Mouse (Mus musculus) mature B cell (primary cell): ENCODE data around the gene Ctsa.

Experiments used
- in situ Hi-C: fragments of 300-500 bp; cut with MboI; formaldehyde crosslinking; loops from 2 replicates; pipeline ENCODE4 v1.14.3; 2019

The Ctsa gene

GRCm38 (mm10) chr2:164804533-164805331, 27.9 kb upstream of the Ctsa start, which contains the start of the genes Acot8 and Zswim3:
TSS of gene Acot8 (minus strand) at chr2:164804882.
TSS of gene Zswim3 (plus strand) at chr2:164805098.
- in situ Hi-C loops, result no loop called here

GRCm38 (mm10) chr2:164805332-164805718, 27.3 kb upstream of the Ctsa start:
- in situ Hi-C loops, result no loop called here

DNA sequence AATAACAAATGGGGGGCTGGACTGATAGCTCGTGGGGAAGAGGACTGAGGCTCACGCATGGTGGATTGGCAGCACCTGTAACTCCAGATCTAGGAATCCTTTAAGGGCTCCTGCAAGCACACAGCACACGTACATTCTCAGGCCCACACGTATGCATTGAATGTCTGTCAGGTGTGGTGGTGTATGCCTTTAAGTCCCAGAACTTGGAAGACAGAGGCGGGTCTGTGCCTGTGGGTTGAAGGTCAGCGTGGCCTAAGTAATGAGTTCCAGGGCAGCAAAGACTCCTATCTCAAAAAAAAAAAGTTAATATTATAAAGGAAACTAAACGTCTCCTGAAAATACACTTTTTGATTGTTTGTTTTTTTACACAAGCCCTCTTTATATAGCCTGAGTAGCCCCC, 26.1 kb upstream of the Ctsa start:
- in situ Hi-C loops, result no loop called here

DNA sequence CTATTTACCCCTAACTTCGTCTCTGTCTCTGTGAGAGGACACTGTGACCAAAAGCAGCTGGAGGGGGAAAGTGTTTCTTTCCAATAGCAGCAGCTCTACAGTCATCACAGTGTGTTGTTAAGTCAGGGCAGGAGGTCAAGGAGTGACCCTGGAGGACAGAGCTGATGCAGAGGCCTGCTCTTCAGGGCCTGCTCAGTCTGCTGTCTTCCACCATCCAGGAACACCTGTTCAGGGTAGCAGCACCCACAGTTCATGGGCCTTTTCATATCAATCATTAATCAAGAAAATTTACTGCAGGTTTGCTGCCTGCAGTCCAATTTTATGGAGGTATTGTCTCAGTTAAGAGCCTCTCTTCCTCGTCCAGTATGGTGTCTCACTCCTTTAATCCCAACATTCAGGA, 19.1 kb upstream of the Ctsa start:
- in situ Hi-C loops, result no loop called here

DNA sequence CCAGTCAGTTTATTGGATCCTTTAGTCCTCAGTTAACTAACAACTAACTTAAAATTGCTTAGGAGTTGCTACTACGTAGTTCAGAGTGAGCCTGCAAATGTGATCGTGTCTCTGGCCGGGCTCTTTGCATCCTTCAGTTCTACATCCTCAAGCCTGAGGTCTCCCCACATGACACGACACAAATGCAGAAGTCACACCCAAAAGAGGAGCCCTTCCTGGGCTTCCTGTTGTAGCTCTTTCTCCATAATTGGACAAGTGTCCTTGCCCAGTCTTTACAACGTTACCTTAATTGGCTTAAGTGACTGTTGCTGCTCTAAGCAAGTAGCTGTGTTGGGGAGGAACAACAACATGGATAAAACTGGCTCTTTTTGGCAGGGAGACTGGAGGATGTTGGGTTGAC, 17.3 kb upstream of the Ctsa start:
- in situ Hi-C loops, result no loop called here

DNA sequence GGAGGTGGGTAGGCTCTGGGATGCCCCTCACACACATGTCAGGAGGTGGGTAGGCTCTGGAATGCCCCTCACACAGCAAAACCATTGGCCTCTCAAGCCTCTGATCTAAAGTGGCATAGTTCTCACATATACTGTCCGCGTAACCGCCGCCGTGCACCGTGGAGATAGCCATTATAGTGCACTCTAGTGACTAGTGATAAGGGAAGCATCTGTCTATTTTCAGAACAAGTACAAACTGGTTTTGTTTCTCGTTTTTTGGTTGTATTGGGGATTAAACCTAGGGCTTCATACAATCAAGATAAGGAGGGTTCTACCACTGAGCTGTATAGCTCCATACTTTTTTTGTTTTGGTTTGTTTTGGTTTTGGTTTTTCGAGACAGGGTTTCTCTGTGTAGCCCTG, 16.9 kb upstream of the Ctsa start:
- in situ Hi-C loops, result no loop called here

GRCm38 (mm10) chr2:164817206-164817605, 15.5 kb upstream of the Ctsa start:
- in situ Hi-C loops, result no loop called here

GRCm38 (mm10) chr2:164817703-164818102, 15.0 kb upstream of the Ctsa start:
- in situ Hi-C loops, result no loop called here

GRCm38 (mm10) chr2:164821060-164821459, 11.6 kb upstream of the Ctsa start:
- in situ Hi-C loops, result no loop called here

GRCm38 (mm10) chr2:164822636-164823165, 10.0 kb upstream of the Ctsa start, which contains the start of gene Zswim1:
TSS of gene Zswim1 (plus strand) at chr2:164822686.
- in situ Hi-C loops, result no loop called here

DNA sequence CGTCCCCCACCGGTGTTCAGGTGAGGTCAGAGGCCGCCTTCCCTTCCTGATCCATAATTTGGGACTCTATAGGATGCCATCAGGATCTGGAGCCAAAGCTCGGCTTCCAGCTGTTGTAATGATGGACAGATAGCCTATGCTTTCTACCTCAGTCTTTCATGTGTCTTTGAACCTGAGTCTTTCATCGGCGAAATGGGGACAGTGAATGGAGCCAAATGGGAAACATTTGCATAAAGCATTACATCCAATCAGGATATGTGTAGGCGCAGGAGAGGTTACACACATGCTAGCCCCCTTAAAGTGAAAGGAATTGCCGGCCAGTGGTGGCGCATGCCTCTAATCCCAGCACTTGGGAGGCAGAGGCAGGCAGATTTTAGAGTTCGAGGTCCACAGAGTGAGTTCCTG, 9.5 kb upstream of the Ctsa start:
- in situ Hi-C loops, result no loop called here

DNA sequence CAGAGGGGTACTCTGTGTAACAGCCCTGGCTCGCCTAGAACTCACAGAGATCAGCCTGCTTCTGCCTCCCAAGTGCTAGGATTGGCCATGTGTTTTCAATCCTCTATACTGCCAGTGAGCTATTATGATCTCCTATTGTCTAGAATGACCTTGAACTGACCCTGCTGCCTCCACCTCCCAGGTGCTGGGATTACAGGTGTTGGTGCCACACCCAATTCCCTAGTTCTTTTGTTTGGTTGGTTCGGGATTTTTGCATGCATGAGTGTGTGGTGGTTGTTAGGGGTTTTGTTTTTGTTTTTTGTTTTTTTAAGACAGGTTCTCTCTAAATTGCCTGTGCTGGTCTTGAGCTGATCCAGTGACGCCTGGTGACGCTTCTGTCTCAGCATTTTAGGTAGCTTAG, 8.7 kb upstream of the Ctsa start:
- in situ Hi-C loops, result no loop called here

- in situ Hi-C loops, result no loop called here
These were observed 7.2 kb upstream of the Ctsa start for GRCm38 (mm10) chr2:164825521-164825920.

- in situ Hi-C loops, result no loop called here
These were observed 5.4 kb upstream of the Ctsa start for GRCm38 (mm10) chr2:164827146-164827850.

DNA sequence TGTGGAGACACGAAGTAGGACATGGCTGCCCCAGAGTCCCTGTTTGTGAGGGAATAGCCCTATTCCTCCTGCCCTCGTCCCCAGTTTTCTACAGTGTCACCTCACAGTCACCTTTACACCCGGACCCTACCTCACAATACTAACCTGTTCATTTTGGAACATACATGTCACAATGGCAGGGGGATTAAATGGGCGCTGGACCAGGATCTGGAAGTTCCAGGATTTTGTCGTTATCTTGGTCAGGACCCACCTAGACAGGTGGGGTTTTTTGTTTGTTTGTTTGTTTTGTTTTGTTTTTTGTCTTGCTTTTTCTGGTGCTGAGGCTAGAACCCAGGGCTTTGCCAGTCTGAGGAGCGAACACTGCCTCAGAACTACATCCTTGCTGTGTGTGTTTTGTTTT, 4.2 kb upstream of the Ctsa start, which contains the start of gene Spata25:
TSS of gene Spata25 (minus strand) at position 101 of the 400 bp plus-strand sequence.
- in situ Hi-C loops, result no loop called here

GRCm38 (mm10) chr2:164829090-164829489, 3.6 kb upstream of the Ctsa start:
- in situ Hi-C loops, result no loop called here

- in situ Hi-C loops, result loop anchor here (5.0 kb wide), 1 partner anchor 46 kb away; the partner anchor contains the start of gene Pcif1
These were observed 1.6 kb upstream of the Ctsa start for GRCm38 (mm10) chr2:164831029-164831428.

GRCm38 (mm10) chr2:164832032-164832747, 483 bp upstream of the Ctsa start:
- in situ Hi-C loops, result loop anchor here (5.0 kb wide), 1 partner anchor 45 kb away; the partner anchor contains the start of gene Pcif1

DNA sequence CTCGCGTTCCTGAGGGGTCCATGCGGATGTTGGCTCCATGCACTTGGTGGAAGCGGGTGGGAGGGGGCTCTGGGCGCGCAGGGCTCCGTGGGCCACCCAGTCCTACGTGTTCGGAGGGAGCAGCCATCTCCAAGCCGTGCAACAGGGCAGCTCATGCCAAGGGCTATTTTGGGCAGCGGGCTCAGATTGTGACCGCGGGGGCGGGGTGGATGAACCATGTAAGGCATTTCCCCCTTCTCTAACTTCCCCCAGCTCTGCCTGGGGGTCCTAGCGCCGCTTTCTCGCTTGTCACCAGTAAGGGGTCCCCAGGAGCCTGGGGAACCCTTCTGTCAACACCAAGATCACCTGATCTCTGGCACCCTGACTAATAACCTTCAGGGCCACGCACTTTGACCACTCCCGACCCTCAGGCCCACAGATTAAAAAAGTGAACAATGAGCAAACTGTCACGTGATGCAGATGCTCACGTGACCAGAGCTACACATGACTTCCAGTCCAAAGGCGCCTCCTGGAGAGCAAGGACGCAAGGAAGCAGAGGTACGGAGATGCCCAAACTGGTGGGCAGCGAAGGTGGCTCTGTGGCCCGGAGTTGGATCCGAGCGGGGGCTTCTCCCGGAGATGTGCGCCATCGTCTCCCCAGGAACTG, 764 bp downstream of the Ctsa start, which contains the start of gene Neurl2:
TSS of gene Neurl2 (minus strand) at position 143 of the 646 bp plus-strand sequence.
- in situ Hi-C loops, result loop anchor here (5.0 kb wide), 1 partner anchor 44 kb away; the partner anchor contains the start of gene Pcif1

DNA sequence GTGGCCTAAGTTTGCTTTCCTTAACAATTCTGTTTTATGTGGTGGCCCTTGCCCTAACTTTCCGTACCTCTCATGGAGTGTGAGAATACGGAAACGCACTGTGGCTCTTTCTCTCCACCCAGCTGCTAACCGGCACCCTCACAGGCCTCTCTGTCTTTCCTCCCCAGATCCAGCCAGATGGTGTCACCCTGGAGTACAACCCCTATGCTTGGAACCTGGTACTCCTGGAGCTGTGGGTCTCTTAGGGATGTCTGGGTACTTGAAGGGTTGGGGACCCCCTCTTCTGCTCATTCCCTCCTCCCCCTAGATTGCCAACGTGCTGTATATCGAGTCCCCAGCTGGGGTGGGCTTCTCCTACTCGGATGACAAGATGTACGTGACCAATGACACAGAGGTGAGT, 1.9 kb downstream of the Ctsa start:
- in situ Hi-C loops, result loop anchor here (5.0 kb wide), 1 partner anchor 43 kb away; the partner anchor contains the start of gene Pcif1

GRCm38 (mm10) chr2:164835164-164835563, 2.5 kb downstream of the Ctsa start:
- in situ Hi-C loops, result no loop called here
